Mouse (Mus musculus) neural tube, embryonic 10.5 days (tissue): ENCODE measurements at regions not wholly inside any gene's neighbourhood (a gene's known extent, or its start where the extent isn't known, plus 50 kb on each side); places are given as distances from the start of the nearest gene placed in this dataset.

Source experiments
- DNase-seq: peaks from one replicate; pipeline ENCODE4 v3.0.0-alpha.2; 2017; ENCODE audit warnings: low spot score; ENCODE audit errors: extremely low spot score

DNA sequence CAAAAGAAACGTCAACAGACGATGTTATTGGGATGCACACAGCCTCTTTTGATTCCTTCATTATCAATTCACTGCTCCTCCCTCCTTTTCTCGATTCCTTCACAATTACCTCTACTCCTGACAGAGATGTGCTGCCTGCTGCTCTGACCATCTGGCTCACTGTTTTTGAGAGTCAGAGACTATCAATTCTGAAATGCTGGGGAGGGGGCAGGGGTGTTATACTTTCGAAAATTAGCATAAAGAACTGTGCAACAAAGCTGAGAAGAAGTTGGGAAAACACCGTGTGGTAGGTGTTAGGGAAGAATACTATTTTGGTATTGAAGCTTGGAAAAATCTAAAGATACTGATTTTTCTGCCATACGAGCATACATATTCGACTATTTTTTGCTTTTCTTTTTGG lies 96.4 kb downstream of the Nedd1 start:
- no peak for DNase-seq

DNA sequence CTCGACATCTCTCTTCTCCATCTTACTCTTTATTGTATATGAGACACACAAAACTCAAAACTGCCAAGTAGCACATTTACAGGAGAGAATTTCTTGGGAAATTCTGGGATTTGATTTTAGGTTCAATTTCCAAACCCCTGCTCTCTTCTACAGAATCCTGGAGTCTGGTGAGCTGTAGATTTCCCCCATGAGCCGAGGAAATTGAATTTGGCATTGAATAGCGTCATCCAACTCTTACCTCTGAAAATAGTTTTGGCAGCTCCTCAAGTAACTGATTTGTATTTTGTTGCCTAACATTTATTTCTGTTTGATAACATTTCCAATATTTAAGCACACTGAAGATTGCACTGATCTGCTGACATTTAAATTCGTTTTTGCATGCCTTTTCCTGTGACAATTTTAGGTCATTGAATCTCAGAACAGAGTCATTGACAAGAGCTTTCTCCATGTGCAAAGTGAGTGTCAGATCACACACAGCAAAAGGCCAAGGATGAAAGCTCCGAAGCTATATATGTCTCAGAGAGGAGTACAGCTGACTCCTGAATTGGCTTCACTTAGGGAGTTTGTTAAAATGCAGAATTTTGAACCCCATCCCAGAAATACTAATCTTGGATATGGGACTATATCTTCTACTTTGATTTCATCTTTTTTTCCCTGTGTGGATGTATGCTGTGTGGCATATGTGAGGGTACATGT lies 106.4 kb downstream of the Nedd1 start:
- DNase-seq: no peak

DNA sequence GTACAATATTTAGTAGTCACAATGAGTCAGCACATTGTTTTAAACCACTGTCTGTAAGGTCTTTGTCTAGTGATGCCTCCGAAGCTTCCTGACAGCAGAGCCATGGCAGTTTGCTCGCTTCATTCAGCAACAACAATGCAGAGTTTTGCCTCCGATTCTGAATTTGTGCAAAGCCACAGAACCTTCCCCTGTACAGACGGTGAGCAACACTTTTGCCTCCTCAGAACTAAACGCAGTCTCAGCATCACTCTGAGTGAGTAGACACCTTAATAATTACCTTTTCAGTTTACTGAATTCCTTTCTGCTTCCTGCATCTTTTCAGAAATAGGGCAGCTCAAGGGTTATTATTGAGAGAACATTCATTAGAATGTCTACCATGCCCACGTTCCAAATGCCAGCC lies 107.9 kb downstream of the Nedd1 start:
- no peak for DNase-seq

DNA sequence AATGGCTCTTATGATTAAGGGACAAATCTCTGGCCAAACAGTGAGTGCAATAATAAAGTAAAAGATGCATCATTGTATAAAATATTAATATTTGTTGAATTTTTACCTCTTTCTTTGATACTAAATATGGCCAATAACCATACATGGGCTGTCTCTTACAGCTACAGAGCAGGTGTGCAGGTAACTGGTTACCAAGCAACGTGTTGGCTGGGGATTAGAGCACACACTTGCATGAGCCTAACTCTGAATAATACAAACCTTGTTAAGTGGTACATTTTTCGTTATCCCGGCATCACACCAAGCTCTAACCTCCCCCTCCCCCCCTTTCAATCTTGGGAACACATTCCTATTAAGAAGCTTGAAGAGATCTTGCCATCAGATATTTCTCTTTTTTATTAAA lies 111.2 kb downstream of the Nedd1 start:
- no peak for DNase-seq

DNA sequence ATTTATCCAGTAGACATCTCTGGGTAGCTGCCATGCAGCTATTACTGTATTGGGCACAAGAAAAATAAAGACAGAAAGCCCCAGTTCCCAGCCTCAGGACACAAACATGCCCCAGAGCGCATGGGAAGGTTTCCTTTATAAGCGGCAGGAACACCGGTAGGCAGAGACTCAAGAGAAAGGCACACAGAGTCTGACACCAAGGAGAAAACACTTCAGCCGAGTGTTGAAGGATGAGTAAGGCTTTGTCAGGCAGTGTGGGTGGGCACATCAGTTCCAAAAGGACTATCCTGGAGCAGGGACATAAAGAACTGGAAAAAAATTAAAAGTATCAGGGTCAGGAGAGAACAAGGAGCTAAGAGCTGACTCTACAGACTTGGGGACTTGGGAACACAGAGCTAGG lies 115.5 kb downstream of the Nedd1 start:
- no peak for DNase-seq

DNA sequence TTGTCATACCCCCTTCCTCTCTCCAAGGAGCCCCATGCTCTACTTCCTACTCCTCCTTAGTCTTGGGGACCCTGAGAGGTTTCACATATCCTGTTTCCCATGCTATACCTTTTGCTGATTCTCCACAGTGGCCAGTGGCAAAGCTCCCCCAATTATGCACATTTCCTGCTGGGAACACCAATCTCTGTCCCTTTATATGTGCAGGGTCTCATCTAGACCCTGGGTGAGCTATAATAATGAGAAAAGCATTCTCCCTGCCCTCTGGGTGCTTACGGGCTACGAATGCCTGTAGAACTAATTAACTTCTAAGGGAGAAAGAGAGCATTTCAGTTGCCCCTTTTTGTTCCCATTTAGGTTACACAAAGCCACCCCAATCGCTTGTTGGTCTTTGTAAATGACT lies 116.6 kb downstream of the Nedd1 start:
- no peak for DNase-seq

DNA sequence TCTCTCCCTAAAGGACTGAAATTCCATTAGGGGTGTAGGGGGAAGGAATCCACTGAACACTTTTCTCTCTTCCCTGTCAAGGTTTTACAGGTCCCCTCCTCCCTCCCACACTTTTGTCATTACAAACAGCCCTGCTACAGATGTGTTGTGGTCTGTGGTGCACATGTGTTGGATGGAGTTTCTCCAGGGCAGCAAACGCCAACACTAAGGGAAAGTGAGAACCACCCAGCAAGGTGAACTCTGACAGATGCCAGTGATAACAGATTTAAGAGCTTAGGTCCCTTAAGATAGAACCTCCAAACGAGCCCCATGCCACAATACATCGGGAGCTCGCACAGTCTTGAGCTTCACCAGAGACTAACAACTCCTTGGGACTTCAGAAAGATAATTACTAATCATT lies 122.1 kb downstream of the Nedd1 start:
- no peak for DNase-seq

DNA sequence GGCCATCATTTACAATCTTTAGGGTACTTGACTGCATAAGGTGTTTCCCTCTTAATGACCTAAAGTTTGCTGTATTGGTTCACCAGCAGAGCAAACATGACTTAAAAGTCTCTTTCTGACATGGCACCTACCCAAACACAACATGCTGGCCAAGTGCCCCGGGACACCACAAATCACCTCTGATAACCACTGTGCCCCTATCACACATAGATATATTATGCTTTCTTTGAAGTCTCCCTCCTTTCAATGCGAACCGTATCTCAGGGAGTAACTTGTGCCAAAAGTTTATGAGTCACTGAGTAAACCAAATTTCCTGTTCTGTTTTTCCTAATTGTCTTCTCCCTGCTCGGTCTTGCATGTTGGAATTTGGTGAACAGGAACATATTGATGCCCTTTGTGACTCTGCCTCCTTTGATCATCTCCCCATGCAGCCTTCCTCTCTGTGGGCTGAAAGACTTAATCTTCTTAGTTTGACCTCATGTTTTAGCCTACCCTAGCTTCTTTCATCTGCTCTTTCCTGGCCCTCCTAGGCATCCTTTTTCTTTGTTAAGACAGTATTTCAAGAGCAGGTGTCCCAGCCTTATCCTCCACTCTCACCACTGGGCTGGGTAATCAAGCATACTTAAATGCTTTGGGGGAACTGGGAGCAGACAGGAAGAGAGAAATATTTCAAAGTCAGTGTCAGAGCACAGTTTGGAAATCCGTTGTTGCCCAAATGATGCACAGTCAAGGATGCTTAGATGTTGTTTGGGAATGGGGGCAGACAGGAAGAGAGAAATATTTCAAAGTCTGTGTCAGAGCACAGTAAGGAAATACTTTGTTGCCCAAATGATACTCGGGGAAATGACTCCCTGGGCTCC lies 126.5 kb downstream of the Nedd1 start:
- DNase-seq: peak; percentile 19

DNA sequence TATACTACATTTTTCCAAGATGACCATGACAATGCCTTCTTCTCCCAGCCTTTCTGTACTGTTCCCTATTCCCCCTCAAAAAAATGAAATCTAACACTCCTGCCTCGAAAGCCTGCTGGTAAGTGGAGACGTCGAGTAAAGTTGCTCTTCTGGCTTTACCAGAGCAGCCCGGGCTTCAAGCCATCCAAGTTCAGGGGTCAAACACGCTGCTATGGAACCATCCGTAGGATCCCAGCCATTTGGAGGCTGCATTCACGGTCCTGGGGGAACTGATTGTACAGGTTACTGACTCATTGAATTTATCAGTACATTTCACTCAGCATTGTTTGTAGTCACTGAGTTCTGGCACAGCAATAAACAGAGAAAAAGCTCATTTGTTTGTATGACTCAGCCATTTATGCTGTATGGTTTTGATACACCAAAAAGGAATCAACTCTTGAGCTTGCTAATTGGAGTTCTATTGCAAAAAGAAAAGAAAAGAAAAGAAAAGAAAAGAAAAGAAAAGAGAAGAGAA lies 128.2 kb downstream of the Nedd1 start:
- DNase-seq: no peak

DNA sequence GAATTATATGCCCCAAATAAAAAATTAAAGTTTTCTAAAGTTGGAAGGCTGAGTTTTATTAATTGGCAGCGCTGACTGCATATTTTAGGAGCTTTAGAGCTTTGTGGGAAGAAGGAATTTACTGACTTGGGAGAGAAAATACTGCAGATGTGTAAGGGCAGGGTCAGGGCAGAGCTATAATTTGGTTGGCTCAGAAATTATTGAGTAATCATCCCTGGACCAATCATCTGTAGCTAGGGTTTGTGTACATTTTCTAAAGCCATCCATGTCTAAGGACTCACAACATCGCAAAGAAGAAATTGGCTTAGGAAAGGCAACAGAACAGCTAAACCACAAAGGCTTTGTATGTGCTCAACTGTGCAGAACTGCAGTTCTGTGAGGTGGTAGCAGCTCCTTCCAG lies 143.3 kb downstream of the Nedd1 start:
- DNase-seq: no peak

DNA sequence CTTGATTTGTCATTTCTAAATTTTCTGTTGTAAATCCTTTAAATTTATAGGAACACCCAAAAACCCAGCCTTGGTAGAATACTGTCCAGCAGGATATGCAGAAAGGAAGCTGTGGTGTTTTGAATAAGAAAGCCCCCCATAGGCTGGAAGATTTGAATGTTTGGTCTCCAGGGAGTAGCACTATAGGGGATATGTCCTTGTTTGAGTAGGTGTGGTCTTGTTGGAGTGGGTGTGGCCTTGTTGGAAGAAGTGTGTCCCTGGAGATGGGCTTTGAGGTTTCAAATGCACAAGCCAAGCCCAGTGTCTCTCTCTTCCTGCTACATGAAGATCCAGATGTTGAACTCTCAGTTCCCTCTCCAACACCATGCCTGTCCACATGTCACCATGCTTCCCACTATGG lies 151.7 kb downstream of the Nedd1 start:
- DNase-seq: no peak

DNA sequence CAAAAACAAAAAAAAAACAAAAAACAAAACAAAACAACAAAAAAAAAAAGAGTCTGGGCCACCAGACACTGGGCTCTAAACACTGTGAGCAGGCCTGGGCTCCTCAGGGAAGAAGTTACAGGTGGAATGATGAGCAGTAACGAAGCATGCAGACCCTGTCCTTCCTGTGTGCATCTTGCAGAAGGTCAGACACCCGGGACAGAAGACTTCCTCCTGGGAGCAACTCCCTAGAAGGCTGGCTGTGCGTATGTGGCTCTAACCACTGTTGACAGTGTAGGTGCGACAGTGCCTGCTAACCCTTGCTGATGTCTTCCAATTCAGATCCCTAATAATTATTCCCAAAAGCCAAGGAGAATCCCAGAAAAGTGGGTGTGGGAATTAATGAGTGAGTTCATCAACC lies 164.8 kb downstream of the Nedd1 start:
- DNase-seq: peak; percentile 19

DNA sequence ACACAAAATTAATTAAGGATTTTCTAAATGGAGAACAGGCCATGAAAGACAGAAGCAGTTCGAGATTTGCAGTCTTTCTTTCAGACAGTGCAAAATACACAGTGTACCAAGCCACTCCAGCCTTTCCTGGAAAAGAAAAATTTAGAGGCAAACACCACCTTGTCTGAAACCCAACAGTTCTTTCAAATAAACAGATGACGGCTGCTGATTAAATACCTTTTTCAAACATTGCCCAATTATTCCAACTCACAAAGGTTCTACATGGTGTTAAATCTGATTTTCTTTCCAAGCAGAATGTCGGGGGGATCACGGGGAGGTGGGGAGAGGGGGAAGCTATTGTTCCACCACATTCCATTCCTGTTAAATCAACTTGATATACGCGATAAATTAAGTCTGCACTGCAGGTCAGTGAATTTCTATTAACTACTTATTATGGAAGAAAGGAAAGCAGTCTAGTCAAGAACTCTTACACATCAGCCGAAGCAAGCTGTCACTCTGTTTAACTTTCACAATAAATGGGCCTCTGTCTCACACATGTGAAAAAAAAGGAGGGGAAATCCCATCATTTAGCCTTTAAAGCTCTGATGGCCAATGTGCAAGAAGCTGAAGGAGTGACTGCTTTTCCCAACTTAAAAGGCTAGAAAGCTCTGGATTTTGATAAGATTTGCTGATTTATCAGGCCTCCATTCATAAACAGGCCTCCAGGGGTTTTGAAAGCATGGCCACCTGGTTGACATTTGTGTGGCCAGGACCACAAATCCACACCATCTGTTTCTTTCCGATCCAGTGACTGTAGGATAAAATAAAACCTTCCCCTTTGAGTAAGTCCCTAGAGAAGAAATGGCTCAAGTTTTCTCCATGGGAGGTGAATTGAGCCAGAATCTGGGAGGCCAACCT lies 165.4 kb downstream of the Nedd1 start:
- peak; percentile 37 for DNase-seq

DNA sequence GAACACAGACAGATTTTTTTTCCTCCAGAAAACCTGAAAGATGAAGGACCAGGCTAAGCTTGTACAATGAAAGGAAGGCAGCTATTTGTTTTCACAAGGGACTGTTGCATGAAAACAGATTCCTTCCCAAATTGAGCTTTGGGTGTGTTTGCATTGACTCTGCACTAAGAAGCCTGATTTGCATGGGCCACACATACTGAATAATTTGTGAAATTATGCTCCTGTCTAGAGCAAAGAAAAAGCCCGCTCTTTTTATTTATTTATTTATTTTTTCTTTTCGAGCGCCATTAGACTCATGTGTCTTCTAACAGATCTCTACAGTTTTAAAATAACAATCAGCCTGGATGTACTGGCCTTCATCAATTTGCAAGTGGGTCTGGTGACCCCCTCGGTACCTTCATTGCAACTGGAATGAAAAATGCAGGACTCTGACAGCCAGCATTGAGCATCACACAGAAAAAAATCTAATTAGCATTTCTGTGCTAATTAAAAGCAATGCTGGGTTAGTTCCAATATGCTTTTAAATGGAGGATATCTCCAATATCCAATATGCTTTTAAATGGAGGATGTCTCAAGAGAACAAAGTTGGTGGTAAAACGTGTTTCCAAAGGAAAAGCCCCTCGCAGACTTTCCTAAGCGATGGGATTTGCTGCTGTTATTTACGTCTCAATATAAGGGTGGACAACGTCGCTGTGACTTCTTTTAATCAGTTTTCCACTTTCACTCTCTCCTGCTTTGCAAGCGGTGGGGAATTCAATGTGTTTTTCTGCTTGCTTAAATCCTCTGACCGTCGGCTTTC lies 166.3 kb downstream of the Nedd1 start:
- DNase-seq: no peak

DNA sequence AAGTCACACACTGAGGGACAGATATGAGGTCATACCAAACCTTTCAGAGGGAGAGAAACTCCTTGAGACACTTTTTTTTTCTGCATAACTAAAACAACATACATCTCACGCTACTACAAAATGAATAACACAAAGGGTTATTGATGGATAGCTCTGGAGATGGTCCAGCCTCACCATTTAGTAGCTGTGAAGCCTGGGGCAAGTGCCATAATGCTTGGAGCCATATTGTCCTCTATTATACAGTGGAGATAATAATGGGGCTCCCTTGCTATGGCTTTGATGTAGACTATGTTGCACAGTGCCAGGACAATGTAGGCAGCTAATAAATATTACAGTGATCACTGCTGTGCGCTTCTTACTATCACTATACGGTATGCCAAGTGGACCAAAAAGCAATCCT lies 168.3 kb downstream of the Nedd1 start:
- DNase-seq: no peak

DNA sequence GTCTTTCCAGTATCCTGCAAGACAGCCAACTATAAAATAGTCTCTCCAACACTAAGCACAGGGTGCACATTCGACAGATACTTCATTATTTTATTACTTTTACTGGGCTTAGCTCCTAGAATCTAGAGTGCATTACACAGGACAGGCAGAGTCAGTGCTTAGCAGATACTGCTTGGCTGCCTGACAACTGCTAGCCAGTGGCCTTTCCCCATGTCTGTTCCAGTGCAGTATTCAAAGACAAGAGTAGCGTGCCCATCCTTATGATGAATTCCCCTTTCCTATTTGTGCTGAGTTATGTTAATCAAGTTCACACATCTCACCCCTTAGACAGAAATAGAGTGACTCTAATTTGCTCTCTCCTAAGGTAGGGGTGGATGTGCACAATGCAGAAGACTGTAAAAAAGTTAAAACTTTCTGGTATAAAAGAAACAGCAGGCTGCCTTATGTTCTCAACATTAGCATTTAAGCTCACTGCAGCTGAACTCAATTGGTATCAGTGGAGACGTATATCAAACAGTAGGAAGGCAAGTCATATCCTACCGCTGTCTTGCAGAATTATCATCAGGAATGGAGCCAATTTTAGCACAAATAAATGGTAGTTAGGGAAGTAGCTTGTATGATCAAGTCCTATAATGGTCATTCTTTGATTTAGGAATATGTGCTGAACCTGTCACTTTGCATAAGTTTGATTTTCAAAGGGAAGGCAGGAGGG lies 173.2 kb downstream of the Nedd1 start:
- no peak for DNase-seq

DNA sequence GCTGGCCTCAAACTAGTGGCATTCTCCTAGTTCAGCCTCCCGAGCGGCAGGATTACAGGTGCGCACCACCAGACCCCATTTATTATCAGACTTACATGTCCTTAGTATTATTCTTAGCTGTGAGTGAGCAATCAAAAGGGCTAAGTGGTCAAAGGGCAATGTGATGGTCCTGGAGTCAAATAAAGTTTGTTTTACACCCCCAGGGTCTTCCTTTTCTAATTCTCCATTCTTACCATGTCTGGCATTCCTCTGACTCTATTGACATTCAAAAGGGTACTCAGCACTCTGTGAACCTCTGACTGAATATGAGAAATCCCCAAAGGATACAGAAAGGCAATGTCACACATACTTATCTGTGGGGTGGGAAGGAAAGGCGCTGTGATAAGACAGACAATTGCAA lies 183.8 kb downstream of the Nedd1 start:
- DNase-seq: no peak

DNA sequence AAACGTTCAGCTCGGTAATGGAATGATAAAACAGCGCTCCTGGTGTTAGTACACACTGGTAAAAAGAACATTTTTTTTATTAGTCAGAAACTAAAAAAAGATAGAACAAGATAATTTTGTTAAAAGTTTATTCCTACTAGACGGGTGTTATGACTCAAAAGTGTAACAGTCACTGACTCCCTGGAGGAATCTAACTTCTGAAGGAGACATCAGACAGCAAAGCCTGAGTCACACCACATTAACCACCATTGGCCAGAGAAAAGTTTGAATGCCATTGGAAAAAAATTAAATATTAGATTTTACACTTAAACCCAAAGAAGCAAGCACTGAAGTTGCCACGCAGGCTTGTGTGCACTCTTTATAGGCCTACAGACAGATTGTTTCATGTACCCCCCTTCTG lies 205.3 kb downstream of the Nedd1 start:
- DNase-seq: no peak

DNA sequence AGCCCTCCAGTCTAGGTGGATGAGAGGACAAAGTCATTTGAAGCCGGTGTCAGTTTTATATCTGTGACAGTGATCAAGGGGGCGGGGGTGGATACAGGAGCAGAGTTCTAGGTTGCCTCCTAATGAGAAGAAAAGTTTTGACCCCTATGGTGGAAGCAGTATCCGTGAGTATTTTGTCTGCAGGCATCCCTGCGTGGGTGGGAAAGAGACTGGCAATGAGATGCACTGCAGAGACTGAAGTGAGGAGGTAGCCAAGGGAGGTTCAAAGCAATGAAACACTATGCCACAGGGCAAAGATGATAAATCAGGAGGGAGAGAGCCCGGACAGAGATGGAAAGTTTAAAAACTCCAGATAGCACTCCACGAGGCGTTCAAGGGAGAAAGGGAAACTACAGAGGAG lies 210.5 kb downstream of the Nedd1 start:
- no peak for DNase-seq

DNA sequence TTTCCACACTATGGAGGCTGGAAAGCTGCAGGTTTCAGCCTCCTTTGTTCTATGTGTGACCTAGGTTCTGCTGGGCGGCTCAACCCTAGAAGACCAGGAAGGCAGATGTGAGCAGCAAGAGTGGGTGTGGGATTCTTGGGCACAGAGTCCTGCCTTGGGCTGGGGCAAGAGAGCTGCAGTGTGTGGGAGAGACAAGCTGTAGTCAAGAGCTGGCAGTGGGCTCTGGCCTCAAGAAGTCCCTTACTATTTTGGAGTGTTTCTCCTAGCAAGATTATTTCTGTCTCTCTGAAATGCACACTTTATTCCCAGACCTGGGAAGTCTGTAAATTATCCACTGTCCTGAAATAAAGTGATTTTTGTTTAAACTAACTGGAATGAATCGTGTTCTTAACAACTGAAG lies 211.5 kb downstream of the Nedd1 start:
- no peak for DNase-seq
